Mouse (Mus musculus): ENCODE data around the gene Ddah1. TPM values are rescaled to one million over a fixed set of nuclear protein-coding genes. Genes with fewer than 3 reads are reported as not detected.

Ddah1 gene
- polyA plus RNA-seq, 1 experiment from 2014 or later, result 42.4 TPM

GRCm38 (mm10) chr3:145929525-145930400 lies 171.3 kb downstream of the Ddah1 start:
- Histone ChIP-seq H3K9ac (ENCODE audit: low read depth, low read length) (no peak overlapping the region), H3K4me3 (ENCODE audit: low read depth, low read length) (no peak overlapping the region), H3K4me2 (no peak overlapping the region), H3K4me1 (ENCODE audit: control insufficient read depth, insufficient read depth, low read length) (peaks cover 10% of the 10 kb centered on the region; the same call in 1 of the 2 replicates), H3K27me3 (ENCODE audit: control insufficient read depth, insufficient read depth, low read length) (no peaks in the 10 kb centered on the region), H3K9me3 (replicated peaks; ENCODE audit: control insufficient read depth, low read length) (no peaks in the 10 kb centered on the region), H3K27ac (ENCODE audit: low read depth, low read length) (no peak overlapping the region), H3K36me3 (ENCODE audit: control insufficient read depth, insufficient read depth, low read length) (peaks cover 13% of the 10 kb centered on the region)
- 68% methylated on average over 7 of the region's 7 CpGs for WGBS (ENCODE audit: insufficient replicate concordance)
- ATAC-seq (replicated peaks; ENCODE audit: insufficient number of reproducible peaks, low FRiP score, low TSS enrichment), result no peak

- H3K4me1 ChIP-seq (ENCODE audit: control insufficient read depth, insufficient read depth, low read length), result peaks cover 2% of the 10 kb centered on the region
- peaks cover 11% of the 10 kb centered on the region for H3K36me3 ChIP-seq (ENCODE audit: control insufficient read depth, insufficient read depth, low read length)
- no peak overlapping the region for H3K4me2 ChIP-seq
- H3K4me3 ChIP-seq (ENCODE audit: low read depth, low read length), result no peak overlapping the region
- no peak for ATAC-seq (replicated peaks; ENCODE audit: insufficient number of reproducible peaks, low FRiP score, low TSS enrichment)
- H3K9ac ChIP-seq (ENCODE audit: low read depth, low read length), result no peak overlapping the region
- no peak overlapping the region for H3K27ac ChIP-seq (ENCODE audit: low read depth, low read length)
- 65% methylated on average over 9 of the region's 9 CpGs for WGBS (ENCODE audit: insufficient replicate concordance)
- no peaks in the 10 kb centered on the region for H3K27me3 ChIP-seq (ENCODE audit: control insufficient read depth, insufficient read depth, low read length)
- no peaks in the 10 kb centered on the region for H3K9me3 ChIP-seq (replicated peaks; ENCODE audit: control insufficient read depth, low read length)
Measured at GRCm38 (mm10) chr3:145933845-145934244, 175.4 kb downstream of the Ddah1 start.

GRCm38 (mm10) chr3:145937505-145938404 lies 179.3 kb downstream of the Ddah1 start, which contains the start of gene 2410004B18Rik:
2410004B18Rik (plus strand) TSS chr3:145938014.
- Histone ChIP-seq H3K27ac (ENCODE audit: low read depth, low read length) (peak within 1 kb of the TSS; percentile 54), H3K4me2 (peak within 1 kb of the TSS; percentile 63), H3K4me1 (ENCODE audit: control insufficient read depth, insufficient read depth, low read length) (peaks cover 10% of the 10 kb centered on the region), H3K9ac (ENCODE audit: low read depth, low read length) (peak within 1 kb of the TSS; percentile 93), H3K36me3 (ENCODE audit: control insufficient read depth, insufficient read depth, low read length) (peaks cover 3% of the 10 kb centered on the region), H3K4me3 (ENCODE audit: low read depth, low read length) (peak within 1 kb of the TSS; percentile 98), H3K27me3 (ENCODE audit: control insufficient read depth, insufficient read depth, low read length) (no peaks in the 10 kb centered on the region), H3K9me3 (replicated peaks; ENCODE audit: control insufficient read depth, low read length) (no peaks in the 10 kb centered on the region)
- under 1% methylated on average over 70 of the region's 70 CpGs for WGBS (ENCODE audit: insufficient replicate concordance)
- ATAC-seq (replicated peaks; ENCODE audit: insufficient number of reproducible peaks, low FRiP score, low TSS enrichment), result peak; percentile 88

GRCm38 (mm10) chr3:145938405-145939349 lies 180.2 kb downstream of the Ddah1 start:
- Histone ChIP-seq H3K27me3 (ENCODE audit: control insufficient read depth, insufficient read depth, low read length) (no peaks in the 10 kb centered on the region), H3K4me1 (ENCODE audit: control insufficient read depth, insufficient read depth, low read length) (peaks cover 10% of the 10 kb centered on the region), H3K27ac (ENCODE audit: low read depth, low read length) (peak overlapping the region; percentile 54), H3K9ac (ENCODE audit: low read depth, low read length) (peak overlapping the region; percentile 93), H3K36me3 (ENCODE audit: control insufficient read depth, insufficient read depth, low read length) (peaks cover 2% of the 10 kb centered on the region; the same call in 1 of the 2 replicates), H3K9me3 (replicated peaks; ENCODE audit: control insufficient read depth, low read length) (no peaks in the 10 kb centered on the region), H3K4me2 (peak overlapping the region; percentile 63), H3K4me3 (ENCODE audit: low read depth, low read length) (peak overlapping the region; percentile 98)
- 18% methylated on average over 50 of the region's 50 CpGs for WGBS (ENCODE audit: insufficient replicate concordance)
- ATAC-seq (replicated peaks; ENCODE audit: insufficient number of reproducible peaks, low FRiP score, low TSS enrichment), result no peak

- H3K4me1 ChIP-seq (ENCODE audit: control insufficient read depth, insufficient read depth, low read length), result peaks cover 10% of the 10 kb centered on the region
- peaks cover 3% of the 10 kb centered on the region; the same call in 1 of the 2 replicates for H3K36me3 ChIP-seq (ENCODE audit: control insufficient read depth, insufficient read depth, low read length)
- H3K9ac ChIP-seq (ENCODE audit: low read depth, low read length), result peak overlapping the region; percentile 93
- H3K9me3 ChIP-seq (replicated peaks; ENCODE audit: control insufficient read depth, low read length), result no peaks in the 10 kb centered on the region
- no peaks in the 10 kb centered on the region for H3K27me3 ChIP-seq (ENCODE audit: control insufficient read depth, insufficient read depth, low read length)
- peak overlapping the region; percentile 63 for H3K4me2 ChIP-seq
- H3K27ac ChIP-seq (ENCODE audit: low read depth, low read length), result no peak overlapping the region
- no peak for ATAC-seq (replicated peaks; ENCODE audit: insufficient number of reproducible peaks, low FRiP score, low TSS enrichment)
- peak overlapping the region; percentile 98 for H3K4me3 ChIP-seq (ENCODE audit: low read depth, low read length)
- 57% methylated on average over 12 of the region's 12 CpGs for WGBS (ENCODE audit: insufficient replicate concordance)
Measured at GRCm38 (mm10) chr3:145939402-145939801, 180.9 kb downstream of the Ddah1 start.

GRCm38 (mm10) chr3:145939971-145940370 lies 181.5 kb downstream of the Ddah1 start:
- Histone ChIP-seq H3K4me1 (ENCODE audit: control insufficient read depth, insufficient read depth, low read length) (peaks cover 10% of the 10 kb centered on the region), H3K27me3 (ENCODE audit: control insufficient read depth, insufficient read depth, low read length) (no peaks in the 10 kb centered on the region), H3K36me3 (ENCODE audit: control insufficient read depth, insufficient read depth, low read length) (peaks cover 7% of the 10 kb centered on the region; the same call in 1 of the 2 replicates), H3K9me3 (replicated peaks; ENCODE audit: control insufficient read depth, low read length) (no peaks in the 10 kb centered on the region), H3K9ac (ENCODE audit: low read depth, low read length) (no peak overlapping the region), H3K4me2 (no peak overlapping the region), H3K4me3 (ENCODE audit: low read depth, low read length) (no peak overlapping the region), H3K27ac (ENCODE audit: low read depth, low read length) (no peak overlapping the region)
- WGBS (ENCODE audit: insufficient replicate concordance), result 89% methylated on average over 4 of the region's 4 CpGs
- no peak for ATAC-seq (replicated peaks; ENCODE audit: insufficient number of reproducible peaks, low FRiP score, low TSS enrichment)

GRCm38 (mm10) chr3:145941971-145942370 lies 183.5 kb downstream of the Ddah1 start:
- Histone ChIP-seq H3K27me3 (ENCODE audit: control insufficient read depth, insufficient read depth, low read length) (no peaks in the 10 kb centered on the region), H3K4me3 (ENCODE audit: low read depth, low read length) (no peak overlapping the region), H3K4me2 (no peak overlapping the region), H3K9me3 (replicated peaks; ENCODE audit: control insufficient read depth, low read length) (no peaks in the 10 kb centered on the region), H3K36me3 (ENCODE audit: control insufficient read depth, insufficient read depth, low read length) (peaks cover 9% of the 10 kb centered on the region; the same call in 1 of the 2 replicates), H3K9ac (ENCODE audit: low read depth, low read length) (no peak overlapping the region), H3K27ac (ENCODE audit: low read depth, low read length) (no peak overlapping the region), H3K4me1 (ENCODE audit: control insufficient read depth, insufficient read depth, low read length) (peaks cover 16% of the 10 kb centered on the region)
- WGBS (ENCODE audit: insufficient replicate concordance), result 6% methylated on average over 3 of the region's 3 CpGs
- ATAC-seq (replicated peaks; ENCODE audit: insufficient number of reproducible peaks, low FRiP score, low TSS enrichment), result no peak

Data from heart, embryonic 11.5 days (tissue).